Mouse (Mus musculus) CH12.LX (cell line): ENCODE data around the gene Insl5.

Experiments used
- CHD2 ChIP-seq: IDR thresholded peaks from 2 replicates; pipeline ENCODE4 v1.6.1; 2011; ENCODE audit warnings: low read length, improper control_type of control experiment
- CTCF ChIP-seq, 2 experiments: IDR thresholded peaks in 1 of 2; conservative IDR thresholded peaks in 1 of 2; 2 replicates each; pipeline ENCODE4 v1.5.1; 2011 to 2012; ENCODE audit warnings: low read depth in 2 of 2, low read length in 2 of 2, improper control_type of control experiment in 1 of 2, inconsistent platforms in 1 of 2, mild to moderate bottlenecking in 1 of 2, moderate library complexity in 1 of 2
- EP300 ChIP-seq: IDR thresholded peaks from 2 replicates; pipeline ENCODE4 v1.6.1; 2011; ENCODE audit warnings: low read length, improper control_type of control experiment
- HCFC1 ChIP-seq: IDR thresholded peaks from 2 replicates; pipeline ENCODE4 v1.6.1; 2012; ENCODE audit warnings: low read depth, mild to moderate bottlenecking, inconsistent platforms, low read length, improper control_type of control experiment
- MAFK ChIP-seq: IDR thresholded peaks from 2 replicates; pipeline ENCODE4 v1.6.1; 2011; ENCODE audit warnings: low read length, improper control_type of control experiment; ENCODE audit not compliant: insufficient replicate concordance
- POLR2A ChIP-seq: IDR thresholded peaks from 2 replicates; pipeline ENCODE4 v1.6.1; 2011; ENCODE audit warnings: low read depth, mild to moderate bottlenecking, improper control_type of control experiment, low read length
- POLR2AphosphoS2 ChIP-seq: IDR thresholded peaks from 2 replicates; pipeline ENCODE4 v1.6.1; 2011; ENCODE audit warnings: low read depth, low read length, improper control_type of control experiment
- UBTF ChIP-seq: IDR thresholded peaks from 2 replicates; pipeline ENCODE4 v1.6.1; 2012; ENCODE audit warnings: low read depth, mild to moderate bottlenecking, inconsistent platforms, low read length, improper control_type of control experiment, moderate library complexity
- USF2 ChIP-seq: conservative IDR thresholded peaks from 2 replicates; pipeline ENCODE4 v1.6.1; 2011; ENCODE audit warnings: low read depth, low read length, improper control_type of control experiment

DNA sequence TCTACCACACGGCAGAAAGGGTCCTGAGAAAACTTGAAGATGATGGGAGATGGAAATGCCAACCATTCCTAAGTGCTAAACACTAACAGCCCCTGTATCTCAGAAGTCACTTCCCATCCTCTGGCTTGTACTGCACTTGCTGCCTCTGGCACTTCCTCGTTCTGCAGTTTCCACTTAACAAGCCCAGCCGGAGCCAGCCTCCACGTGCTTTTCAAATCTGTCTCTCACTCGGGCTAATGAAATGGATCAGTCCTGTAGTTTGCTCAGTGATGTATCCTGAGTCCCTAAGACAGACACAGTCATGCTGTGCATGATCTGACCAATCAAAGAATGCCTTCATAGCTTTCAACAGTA lies 13.2 kb upstream of the Insl5 start:
- TF ChIP-seq MAFK (no peak), EP300 (no peak), POLR2A (no peak), POLR2AphosphoS2 (no peak), HCFC1 (no peak), UBTF (no peak), CHD2 (no peak), CTCF (conservative IDR thresholded peaks at IDR 0.05 in 1 of 2, IDR thresholded peaks at IDR 0.05 in 1 of 2; ENCODE audit: low read depth in 2 of 2, low read length in 2 of 2) (no peak), USF2 (no peak)
